In genomic region chr9:70282107-70282506, GRCm38 (mm10) we compare ENCODE assay signal across 17 mouse cellular contexts.
"Had no signal": no experiment of that assay in that cellular context is flagged by ENCODE, and none has a peak within 500 bp of the region (broad histone marks: within the 10 kb centered on the region; RNA-seq: fewer than 3 reads in every experiment).

No protein-coding gene starts in this region.

- H3K27me3 ChIP-seq: liver, embryonic 15.5 days; neural tube, embryonic 15.5 days had no signal

- H3K36me3 ChIP-seq: limb, embryonic 10.5 days; liver, embryonic 15.5 days; midbrain, embryonic 10.5 days; neural tube, embryonic 15.5 days had no signal

- H3K4me2 ChIP-seq: liver, embryonic 11.5 days; liver, embryonic 15.5 days; neural tube, embryonic 15.5 days had no signal

- H3K27ac ChIP-seq: kidney, postnatal 0 days; limb, embryonic 10.5 days; liver, embryonic 15.5 days; macrophage; midbrain, embryonic 10.5 days; neural tube, embryonic 15.5 days had no signal

- H3K4me3 ChIP-seq: limb, embryonic 10.5 days; liver, embryonic 15.5 days; midbrain, embryonic 10.5 days; myocyte; neural tube, embryonic 15.5 days had no signal

- DNase-seq: kidney, adult 8-10 months; kidney, postnatal 36 days; lung, adult 2 months; midbrain, embryonic 14.5 days; right cerebral cortex, adult 18-20 months; thymus, adult 18-20 months; thymus, postnatal 14 days had no signal

- H3K4me1 ChIP-seq: liver, embryonic 15.5 days; midbrain, embryonic 10.5 days; neural tube, embryonic 15.5 days had no signal

- H3K9me3 ChIP-seq: limb, embryonic 10.5 days; liver, embryonic 15.5 days; midbrain, embryonic 10.5 days; neural tube, embryonic 15.5 days had no signal

- H3K9ac ChIP-seq: liver, embryonic 15.5 days; neural tube, embryonic 15.5 days had no signal

- ATAC-seq: intestine, embryonic 16.5 days; lung, postnatal 0 days had no signal
